Mouse (Mus musculus) hindbrain, embryonic 10.5 days (tissue): ENCODE measurements around the gene Sema4g. TPM values are rescaled to one million over a fixed set of nuclear protein-coding genes. Genes with fewer than 3 reads are reported as not detected.

ENCODE experiments used
- DNase-seq: peaks from one replicate; pipeline ENCODE4 v3.0.0-alpha.2; 2017; ENCODE audit warnings: low spot score
- H3K27ac ChIP-seq: fragments of 300-500 bp; sonication (generic); 2 replicates; pipeline ENCODE4 v1.5.1; 2016; ENCODE audit warnings: mild to moderate bottlenecking, moderate library complexity
- H3K27me3 ChIP-seq: fragments of 300-500 bp; sonication (generic); 2 replicates; pipeline ENCODE4 v1.6.1; 2016; ENCODE audit warnings: mild to moderate bottlenecking; ENCODE audit not compliant: poor library complexity, insufficient read depth, severe bottlenecking
- H3K36me3 ChIP-seq: fragments of 300-500 bp; sonication (generic); 2 replicates; pipeline ENCODE4 v1.6.1; 2016; ENCODE audit warnings: mild to moderate bottlenecking, moderate library complexity
- H3K4me1 ChIP-seq: fragments of 300-500 bp; sonication (generic); replicated peaks from 2 replicates; pipeline ENCODE4 v1.6.1; 2016; ENCODE audit warnings: mild to moderate bottlenecking
- H3K4me3 ChIP-seq: fragments of 300-500 bp; sonication (generic); 2 replicates; pipeline ENCODE4 v1.5.1; 2016; ENCODE audit warnings: mild to moderate bottlenecking, moderate library complexity
- H3K9me3 ChIP-seq: fragments of 300-500 bp; sonication (generic); 2 replicates; pipeline ENCODE4 v1.6.1; 2016; ENCODE audit warnings: mild to moderate bottlenecking, moderate library complexity
- WGBS: fragments of 180-500 bp; shearing (Covaris S2); methylation state at CpG from one replicate; pipeline ENCODE4 v1.1.7; 2016; 5-methylcytosine and 5-hydroxymethylcytosine counted together
- polyA plus RNA-seq: library from polyadenylated mRNA; unstranded; fragments of >200 nt; fragmentation: Nextera tagmentation; extraction: Ambion mirVana; gene quantifications from 2 replicates; pipeline ENCODE4 v1.2.1, GENCODE M21; 2016

The Sema4g gene
- polyA plus RNA-seq, 1 experiment from 2014 or later: 5.9 TPM

DNA sequence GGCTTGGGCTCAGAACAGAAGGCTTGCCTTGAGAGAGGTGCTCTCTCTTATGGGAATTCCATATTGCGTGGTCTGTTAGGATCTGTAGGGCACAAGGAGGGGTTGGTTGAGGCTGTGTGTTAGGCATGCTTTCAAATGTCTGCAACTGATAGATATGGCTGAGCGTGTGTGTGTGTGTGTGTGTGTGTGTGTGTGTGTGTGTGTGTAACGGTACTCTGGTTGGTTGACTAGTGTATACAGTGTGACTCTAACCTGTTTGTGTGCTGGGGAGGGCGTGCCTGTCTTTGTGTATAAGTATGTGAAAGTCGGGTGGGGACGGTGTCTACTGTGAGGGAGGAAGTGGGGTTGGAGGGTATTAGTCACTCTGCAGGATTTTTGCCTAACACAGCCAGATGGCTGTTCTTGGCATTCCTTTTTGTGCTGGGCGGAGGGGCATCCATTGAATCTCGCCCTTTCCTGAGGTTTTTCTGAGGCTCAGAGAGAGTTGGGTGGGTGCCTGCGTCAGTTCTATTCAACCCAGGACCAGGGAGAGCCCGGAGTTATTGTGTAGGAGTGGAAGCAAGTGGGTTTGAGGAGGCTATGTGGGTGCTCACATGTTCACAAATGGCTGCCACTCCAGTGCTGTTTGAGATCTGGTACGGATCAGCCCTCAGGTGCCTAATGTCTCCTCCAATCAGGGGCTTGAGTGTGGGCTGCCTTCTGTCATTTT lies 59.2 kb downstream of the Sema4g start:
- H3K27ac ChIP-seq: peak overlapping the region; percentile 86
- 62% methylated on average over 11 of the region's 11 CpGs for WGBS
- peaks cover 70% of the 10 kb centered on the region for H3K27me3 ChIP-seq
- no peaks in the 10 kb centered on the region for H3K9me3 ChIP-seq
- peaks cover 41% of the 10 kb centered on the region for H3K4me1 ChIP-seq
- H3K36me3 ChIP-seq: peaks cover 10% of the 10 kb centered on the region; the same call in 1 of the 2 replicates
- no peak for DNase-seq
- H3K4me3 ChIP-seq: peak overlapping the region; percentile 61

GRCm38 (mm10) chr19:45048644-45049365 lies 59.9 kb downstream of the Sema4g start:
- H3K36me3 ChIP-seq: peaks cover 14% of the 10 kb centered on the region; the same call in 1 of the 2 replicates
- H3K27me3 ChIP-seq: peaks cover 63% of the 10 kb centered on the region
- DNase-seq: no peak
- H3K4me1 ChIP-seq: peaks cover 41% of the 10 kb centered on the region
- no peaks in the 10 kb centered on the region for H3K9me3 ChIP-seq
- H3K4me3 ChIP-seq: peak overlapping the region; percentile 61; the same call in 1 of the 2 replicates
- WGBS: 86% methylated on average over 12 of the region's 12 CpGs
- H3K27ac ChIP-seq: peak overlapping the region; percentile 86; the same call in 1 of the 2 replicates

DNA sequence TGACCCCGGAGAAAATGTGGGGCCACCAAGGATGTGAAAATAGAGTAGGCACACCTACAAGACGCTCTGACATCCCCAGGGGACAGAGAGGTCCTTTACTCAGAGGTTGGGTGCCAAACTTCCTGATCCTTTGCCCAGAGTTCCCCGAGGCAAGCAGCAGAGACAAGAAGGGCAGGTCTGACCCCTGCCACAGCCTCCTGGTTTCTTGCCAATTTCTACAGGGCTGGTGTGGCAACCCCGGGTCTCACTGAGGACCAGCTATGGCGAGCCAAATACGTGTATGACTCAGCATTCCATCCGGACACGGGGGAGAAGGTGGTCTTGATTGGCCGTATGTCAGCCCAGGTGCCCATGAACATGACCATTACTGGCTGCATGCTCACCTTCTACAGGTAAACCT lies 60.6 kb downstream of the Sema4g start:
- 81% methylated on average over 9 of the region's 9 CpGs for WGBS
- Histone ChIP-seq H3K4me1 (peaks cover 43% of the 10 kb centered on the region), H3K36me3 (peaks cover 18% of the 10 kb centered on the region; the same call in 1 of the 2 replicates), H3K27ac (no peak overlapping the region), H3K4me3 (no peak overlapping the region), H3K27me3 (peaks cover 59% of the 10 kb centered on the region), H3K9me3 (no peaks in the 10 kb centered on the region)
- DNase-seq: no peak

Other genes with a start within 250 kb of the Sema4g start
- 3.2 and 8.2 TPM in 2 replicates for gene Pax2, start 233.1 kb upstream of the Sema4g start, polyA plus RNA-seq
- gene Slf2, start 58.0 kb upstream of the Sema4g start, polyA plus RNA-seq: 28.1 and 39.3 TPM in 2 replicates
- gene Twnk, start 16.6 kb downstream of the Sema4g start, polyA plus RNA-seq: 23.6 and 32.6 TPM in 2 replicates
- 75.6 and 83.0 TPM in 2 replicates for gene Mrpl43, start 17.3 kb downstream of the Sema4g start, polyA plus RNA-seq
- 67.5 and 69.1 TPM in 2 replicates for gene Lzts2, start 25.3 kb downstream of the Sema4g start, polyA plus RNA-seq
- gene Pdzd7, start 56.6 kb downstream of the Sema4g start, polyA plus RNA-seq: 0.26 and 0.40 TPM in 2 replicates
- gene Sfxn3, start 58.4 kb downstream of the Sema4g start, polyA plus RNA-seq: 9.8 and 17.8 TPM in 2 replicates
- gene Kazald1, start 86.1 kb downstream of the Sema4g start, polyA plus RNA-seq: 1.3 and 8.9 TPM in 2 replicates
- gene Tlx1, start 161.6 kb downstream of the Sema4g start, polyA plus RNA-seq: 1.5 and 7.4 TPM in 2 replicates
- 1.4 and 8.9 TPM in 2 replicates for gene Lbx1, start 246.7 kb downstream of the Sema4g start, polyA plus RNA-seq